Mouse (Mus musculus) lung, postnatal 0 days (tissue): ENCODE measurements around the gene Tmem177.

ENCODE experiments used
- CTCF ChIP-seq: IDR thresholded peaks from 2 replicates; pipeline ENCODE4 v1.5.1; 2016; ENCODE audit warnings: antibody characterized with exemption, mild to moderate bottlenecking
- EP300 ChIP-seq: IDR thresholded peaks from 2 replicates; pipeline ENCODE4 v1.6.1; 2016; ENCODE audit warnings: antibody characterized with exemption, mild to moderate bottlenecking, control low read depth

GRCm38 (mm10) chr1:119886320-119886719 lies 26.7 kb downstream of the Tmem177 start:
- TF ChIP-seq CTCF (no peak), EP300 (no peak)
